Mouse (Mus musculus) hindbrain, embryonic 10.5 days (tissue): ENCODE results near the gene Pak6. TPM values are rescaled to one million over a fixed set of nuclear protein-coding genes. Genes with fewer than 3 reads are reported as not detected.

Experiments used
- DNase-seq: peaks from one replicate; pipeline ENCODE4 v3.0.0-alpha.2; 2017; ENCODE audit warnings: low spot score
- H3K27ac ChIP-seq: fragments of 300-500 bp; sonication (generic); 2 replicates; pipeline ENCODE4 v1.5.1; 2016; ENCODE audit warnings: mild to moderate bottlenecking, moderate library complexity
- H3K27me3 ChIP-seq: fragments of 300-500 bp; sonication (generic); 2 replicates; pipeline ENCODE4 v1.6.1; 2016; ENCODE audit warnings: mild to moderate bottlenecking; ENCODE audit not compliant: poor library complexity, insufficient read depth, severe bottlenecking
- H3K36me3 ChIP-seq: fragments of 300-500 bp; sonication (generic); 2 replicates; pipeline ENCODE4 v1.6.1; 2016; ENCODE audit warnings: mild to moderate bottlenecking, moderate library complexity
- H3K4me1 ChIP-seq: fragments of 300-500 bp; sonication (generic); replicated peaks from 2 replicates; pipeline ENCODE4 v1.6.1; 2016; ENCODE audit warnings: mild to moderate bottlenecking
- H3K4me3 ChIP-seq: fragments of 300-500 bp; sonication (generic); 2 replicates; pipeline ENCODE4 v1.5.1; 2016; ENCODE audit warnings: mild to moderate bottlenecking, moderate library complexity
- H3K9me3 ChIP-seq: fragments of 300-500 bp; sonication (generic); 2 replicates; pipeline ENCODE4 v1.6.1; 2016; ENCODE audit warnings: mild to moderate bottlenecking, moderate library complexity
- WGBS: fragments of 180-500 bp; shearing (Covaris S2); methylation state at CpG from one replicate; pipeline ENCODE4 v1.1.7; 2016; 5-methylcytosine and 5-hydroxymethylcytosine counted together
- polyA plus RNA-seq: library from polyadenylated mRNA; unstranded; fragments of >200 nt; fragmentation: Nextera tagmentation; extraction: Ambion mirVana; gene quantifications from 2 replicates; pipeline ENCODE4 v1.2.1, GENCODE M21; 2016

The Pak6 gene
- polyA plus RNA-seq, 1 experiment from 2014 or later = 0.90 TPM

- no peak for DNase-seq
- no peaks in the 10 kb centered on the region for H3K9me3 ChIP-seq
- H3K27me3 ChIP-seq = peaks cover 82% of the 10 kb centered on the region
- H3K27ac ChIP-seq = no peak overlapping the region
- H3K4me3 ChIP-seq = no peak overlapping the region
- H3K36me3 ChIP-seq = no peaks in the 10 kb centered on the region
- H3K4me1 ChIP-seq = peaks cover 20% of the 10 kb centered on the region
- 29% methylated on average over 8 of the region's 8 CpGs for WGBS
Measured at GRCm38 (mm10) chr2:118729816-118730621, 66.9 kb downstream of the Pak6 start.

DNA sequence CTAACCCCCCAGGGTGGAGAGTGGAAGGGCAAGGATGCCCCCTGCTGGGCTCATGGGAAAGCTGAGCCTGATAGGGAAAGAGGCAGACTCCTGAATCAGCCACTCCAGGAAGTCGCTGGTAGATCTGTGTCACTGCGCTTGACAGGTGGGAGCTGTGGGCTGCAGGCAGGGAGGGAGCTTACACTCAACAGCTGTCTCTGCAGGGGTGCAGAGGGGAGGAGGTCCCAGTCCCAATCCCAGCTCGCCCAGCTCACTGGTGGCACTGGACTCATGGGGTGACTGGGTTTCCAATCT is 67.5 kb downstream of the Pak6 start:
- Histone ChIP-seq H3K27me3 (peaks cover 78% of the 10 kb centered on the region), H3K9me3 (no peaks in the 10 kb centered on the region), H3K4me3 (no peak overlapping the region), H3K4me1 (peaks cover 20% of the 10 kb centered on the region), H3K27ac (no peak overlapping the region), H3K36me3 (no peaks in the 10 kb centered on the region)
- 7% methylated on average over 3 of the region's 3 CpGs for WGBS
- no peak for DNase-seq

DNA sequence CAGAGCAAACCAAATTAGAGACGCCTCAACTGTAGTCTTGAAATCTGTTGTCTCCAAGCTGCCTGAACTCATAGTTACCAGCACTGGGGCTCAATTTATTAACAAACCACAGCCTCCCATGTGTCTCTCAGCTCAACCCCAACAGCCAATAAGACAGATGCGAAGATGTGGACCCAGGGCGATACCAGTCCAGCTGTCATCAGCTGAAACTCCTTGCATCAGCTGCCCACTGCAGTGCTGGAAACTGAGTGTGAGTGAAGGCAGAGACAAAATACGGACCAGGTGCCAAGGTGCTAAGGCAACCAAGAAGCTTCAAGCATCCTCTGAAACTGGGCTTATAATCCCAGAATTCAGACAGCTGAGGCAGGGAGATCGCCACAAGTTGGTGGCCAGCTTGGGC is 68.9 kb downstream of the Pak6 start:
- Histone ChIP-seq H3K9me3 (no peaks in the 10 kb centered on the region), H3K4me1 (peaks cover 20% of the 10 kb centered on the region), H3K27ac (no peak overlapping the region), H3K27me3 (peaks cover 65% of the 10 kb centered on the region), H3K4me3 (no peak overlapping the region), H3K36me3 (no peaks in the 10 kb centered on the region)
- 84% methylated on average over 5 of the region's 5 CpGs for WGBS
- DNase-seq = no peak

- Histone ChIP-seq H3K27ac (no peak overlapping the region), H3K4me3 (no peak overlapping the region), H3K4me1 (peaks cover 15% of the 10 kb centered on the region), H3K36me3 (no peaks in the 10 kb centered on the region), H3K27me3 (peaks cover 51% of the 10 kb centered on the region), H3K9me3 (no peaks in the 10 kb centered on the region)
- 69% methylated on average over 5 of the region's 5 CpGs for WGBS
- no peak for DNase-seq
Measured at GRCm38 (mm10) chr2:118733341-118733740, 70.2 kb downstream of the Pak6 start.

- Histone ChIP-seq H3K27me3 (peaks cover 32% of the 10 kb centered on the region), H3K9me3 (no peaks in the 10 kb centered on the region), H3K36me3 (no peaks in the 10 kb centered on the region), H3K27ac (no peak overlapping the region), H3K4me1 (peaks cover 11% of the 10 kb centered on the region), H3K4me3 (no peak overlapping the region)
- 71% methylated on average over 3 of the region's 3 CpGs for WGBS
- no peak for DNase-seq
Measured at GRCm38 (mm10) chr2:118740341-118740740, 77.2 kb downstream of the Pak6 start.

GRCm38 (mm10) chr2:118741183-118741582 is 78.1 kb downstream of the Pak6 start:
- H3K27me3 ChIP-seq = peaks cover 32% of the 10 kb centered on the region
- DNase-seq = no peak
- no peaks in the 10 kb centered on the region for H3K9me3 ChIP-seq
- WGBS = 73% methylated on average over 9 of the region's 9 CpGs
- no peaks in the 10 kb centered on the region for H3K36me3 ChIP-seq
- no peak overlapping the region for H3K27ac ChIP-seq
- peaks cover 17% of the 10 kb centered on the region for H3K4me1 ChIP-seq
- no peak overlapping the region for H3K4me3 ChIP-seq

DNA sequence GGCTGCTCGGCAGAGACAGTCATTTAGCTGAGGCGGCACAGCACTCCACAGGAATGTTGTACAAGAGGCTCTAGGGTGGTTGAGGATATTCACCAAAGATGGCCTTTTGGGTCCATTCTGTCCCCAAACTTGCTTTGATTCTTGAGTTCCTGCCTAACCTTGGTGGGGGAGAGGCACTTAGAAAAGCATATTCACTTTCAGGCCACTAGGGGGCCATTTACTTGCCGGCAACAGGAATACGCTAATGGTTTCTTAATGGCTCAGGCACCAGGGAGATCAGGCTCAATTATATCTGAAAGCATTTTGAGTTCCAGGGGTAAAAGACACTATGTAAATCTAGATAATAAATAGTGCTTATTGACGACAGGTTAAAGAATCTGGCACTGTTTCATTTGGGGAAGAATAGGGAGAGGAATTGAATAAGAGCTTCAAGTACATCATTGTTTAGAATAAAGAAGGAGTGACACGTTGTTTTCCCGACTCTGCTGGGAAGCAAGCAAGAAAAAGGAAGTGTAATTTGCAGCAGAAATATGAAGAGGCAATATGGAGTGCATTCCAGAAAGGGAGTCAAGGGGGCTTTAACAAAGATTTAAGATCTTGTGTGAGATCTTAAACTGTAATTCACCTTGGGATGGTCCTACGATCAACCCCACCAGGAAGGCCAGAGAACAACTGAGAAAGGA is 80.3 kb downstream of the Pak6 start:
- no peak overlapping the region for H3K4me3 ChIP-seq
- H3K36me3 ChIP-seq = peaks cover 2% of the 10 kb centered on the region; the same call in 1 of the 2 replicates
- H3K27ac ChIP-seq = no peak overlapping the region
- WGBS = 34% methylated on average over 8 of the region's 8 CpGs
- H3K9me3 ChIP-seq = no peaks in the 10 kb centered on the region
- DNase-seq = peak; percentile 32
- peaks cover 45% of the 10 kb centered on the region for H3K27me3 ChIP-seq
- peaks cover 39% of the 10 kb centered on the region for H3K4me1 ChIP-seq

- no peak for DNase-seq
- peaks cover 50% of the 10 kb centered on the region for H3K27me3 ChIP-seq
- peaks cover 52% of the 10 kb centered on the region for H3K4me1 ChIP-seq
- H3K27ac ChIP-seq = no peak overlapping the region
- WGBS = 10% methylated on average over 7 of the region's 7 CpGs
- no peaks in the 10 kb centered on the region for H3K9me3 ChIP-seq
- H3K36me3 ChIP-seq = peaks cover 13% of the 10 kb centered on the region; the same call in 1 of the 2 replicates
- H3K4me3 ChIP-seq = peak overlapping the region; percentile 95
Measured at GRCm38 (mm10) chr2:118744621-118745020, 81.5 kb downstream of the Pak6 start.

DNA sequence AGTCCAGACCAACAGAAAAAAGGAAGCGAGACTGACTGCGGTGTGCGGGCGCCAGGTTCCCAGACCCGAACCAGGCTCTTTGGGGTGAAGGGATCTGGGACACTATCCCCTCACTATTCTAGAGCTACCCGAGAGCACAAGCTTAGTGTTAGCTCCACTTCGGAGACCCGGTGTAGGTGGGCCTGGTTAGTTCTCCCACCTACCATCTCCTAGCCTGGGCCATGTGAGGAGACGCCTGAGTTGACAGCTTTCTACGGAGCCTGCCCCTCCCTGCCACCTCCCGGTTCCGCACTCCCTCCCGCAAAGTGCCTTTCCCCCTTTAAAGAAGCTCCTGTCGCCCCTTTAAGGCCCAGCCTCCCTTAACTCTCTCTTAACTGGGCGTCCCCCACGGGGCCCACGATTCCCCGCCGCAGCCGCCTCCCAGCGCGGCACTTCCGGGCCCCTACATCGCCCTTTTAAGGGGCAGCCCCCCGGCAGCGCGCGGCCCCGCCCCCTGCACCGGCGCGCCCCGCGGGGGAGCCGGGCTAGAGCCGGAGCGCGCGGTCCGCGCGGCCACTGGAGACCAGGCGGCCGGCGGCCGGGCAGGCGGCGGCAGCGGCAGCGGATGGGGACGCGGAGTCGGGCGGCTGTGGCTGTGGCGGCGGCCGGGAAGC is 82.3 kb downstream of the Pak6 start, which contains the start of gene Inafm2:
Inafm2 (plus strand) TSS at position 527 of the 653 bp plus-strand sequence.
- H3K27ac ChIP-seq = peak within 1 kb of the TSS; percentile 92
- H3K4me1 ChIP-seq = peaks cover 59% of the 10 kb centered on the region
- WGBS = 3% methylated on average over 57 of the region's 57 CpGs
- H3K36me3 ChIP-seq = peaks cover 20% of the 10 kb centered on the region; the same call in 1 of the 2 replicates
- no peaks in the 10 kb centered on the region for H3K9me3 ChIP-seq
- peaks cover 50% of the 10 kb centered on the region for H3K27me3 ChIP-seq
- H3K4me3 ChIP-seq = peak within 1 kb of the TSS; percentile 95
- peak; percentile 89 for DNase-seq

DNA sequence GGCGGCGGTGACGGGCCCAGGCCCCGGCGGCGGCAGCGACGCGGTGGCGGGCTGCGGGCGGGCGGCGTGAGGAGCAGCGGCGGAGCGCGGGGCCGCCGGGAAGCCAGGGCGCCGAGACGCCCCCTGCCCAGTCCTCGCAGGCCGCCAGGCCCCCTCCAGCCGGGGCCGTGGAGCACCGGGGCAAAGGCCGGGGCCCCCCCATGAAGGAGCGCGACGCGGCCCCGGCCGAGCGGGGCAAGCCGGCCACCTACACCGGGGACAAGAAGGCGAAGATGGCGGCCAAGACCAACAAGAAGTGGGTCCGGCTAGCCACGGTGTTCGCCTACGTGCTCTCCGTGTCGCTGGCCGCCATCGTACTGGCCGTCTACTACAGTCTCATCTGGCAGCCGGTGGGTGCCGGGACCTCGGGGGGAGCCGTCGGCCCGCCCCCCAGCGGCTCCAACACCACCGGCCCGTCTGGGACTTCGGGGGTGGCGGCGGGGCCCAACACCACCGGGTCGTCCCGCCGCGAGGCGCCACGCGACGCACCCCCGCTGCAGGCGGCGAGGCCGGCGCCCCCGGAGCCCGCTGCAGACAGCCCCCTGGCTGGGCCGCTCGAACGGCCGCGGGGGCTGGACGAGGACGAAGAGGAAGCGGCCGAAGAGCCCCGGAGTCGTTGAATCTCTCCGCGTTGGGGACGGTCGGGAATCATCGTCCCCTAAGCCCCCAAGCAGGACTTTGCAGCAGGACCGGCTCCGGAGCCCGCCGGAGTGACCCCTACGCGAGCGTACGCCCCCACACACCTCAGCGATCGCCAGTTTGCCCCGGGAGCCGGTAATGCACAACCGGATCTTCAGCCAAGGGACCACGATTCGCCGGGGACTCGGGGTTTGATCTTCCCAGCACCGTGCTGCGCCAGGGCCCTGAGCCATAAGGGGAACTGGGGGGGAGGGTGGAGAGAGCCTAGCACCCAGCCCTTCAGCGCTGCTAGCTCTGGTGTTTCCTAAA is 83.1 kb downstream of the Pak6 start:
- peak overlapping the region; percentile 95 for H3K4me3 ChIP-seq
- DNase-seq = peak; percentile 64
- no peaks in the 10 kb centered on the region for H3K9me3 ChIP-seq
- peaks cover 25% of the 10 kb centered on the region; the same call in 1 of the 2 replicates for H3K36me3 ChIP-seq
- H3K27ac ChIP-seq = peak overlapping the region; percentile 92
- H3K27me3 ChIP-seq = peaks cover 52% of the 10 kb centered on the region
- H3K4me1 ChIP-seq = peaks cover 61% of the 10 kb centered on the region
- 3% methylated on average over 112 of the region's 113 CpGs for WGBS

DNA sequence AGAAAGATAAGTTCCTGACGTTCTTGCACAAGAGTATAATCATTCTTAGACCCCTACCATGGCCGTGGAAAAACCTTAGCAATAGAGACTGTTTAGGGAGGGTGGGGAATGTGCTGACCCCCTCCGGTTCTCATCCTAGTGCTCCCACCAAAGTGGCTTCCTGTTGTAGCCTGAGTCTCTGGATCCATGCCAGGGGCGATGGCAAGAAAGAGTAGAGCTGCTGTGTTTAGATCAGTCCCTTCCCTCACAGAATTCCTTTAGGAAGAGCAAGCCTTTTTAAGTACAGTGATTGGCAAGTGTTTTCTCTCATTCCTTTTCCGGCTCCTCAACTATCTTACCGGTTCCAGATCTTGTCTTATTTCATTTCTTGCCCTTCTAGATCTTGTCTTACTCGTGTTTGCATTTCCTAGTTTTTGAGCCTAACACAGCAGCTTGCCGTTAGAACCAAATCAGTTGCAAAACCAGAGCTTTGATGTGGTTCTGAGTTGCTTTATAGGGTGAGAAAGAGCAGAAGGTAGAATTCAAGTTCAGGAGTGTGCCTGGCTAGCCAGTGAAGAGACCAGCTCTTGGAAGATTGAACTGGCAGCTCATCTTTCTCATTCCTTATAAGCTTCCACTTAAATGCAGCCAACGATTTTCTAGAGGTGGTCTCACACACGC is 84.3 kb downstream of the Pak6 start:
- WGBS = 48% methylated on average over 10 of the region's 10 CpGs
- Histone ChIP-seq H3K36me3 (peaks cover 25% of the 10 kb centered on the region; the same call in 1 of the 2 replicates), H3K27ac (no peak overlapping the region), H3K27me3 (peaks cover 50% of the 10 kb centered on the region), H3K9me3 (no peaks in the 10 kb centered on the region), H3K4me3 (peak overlapping the region; percentile 95), H3K4me1 (peaks cover 64% of the 10 kb centered on the region)
- DNase-seq = no peak
